Mouse (Mus musculus) telencephalon, adult 2 months (tissue): ENCODE results near the gene Gm49378.

Experiments used
- DNase-seq: peaks from one replicate; pipeline ENCODE4 v3.0.0-alpha.2; 2011; ENCODE audit warnings: low read depth, low spot score

Gene Gm49378

GRCm38 (mm10) chr14:55590748-55591330 is 46.9 kb downstream of the Gm49378 start, which contains the start of gene Psme2:
TSS of gene Psme2 (minus strand) at chr14:55591113.
- DNase-seq = peak; percentile 97

GRCm38 (mm10) chr14:55589771-55590448 is 47.8 kb downstream of the Gm49378 start:
- DNase-seq = no peak

- no peak for DNase-seq
Observed at GRCm38 (mm10) chr14:55589271-55589670, 48.4 kb downstream of the Gm49378 start.

- no peak for DNase-seq
Observed at GRCm38 (mm10) chr14:55586149-55586548, 51.5 kb downstream of the Gm49378 start.

- DNase-seq = no peak
Observed at GRCm38 (mm10) chr14:55585566-55585960, 52.1 kb downstream of the Gm49378 start.

- DNase-seq = peak; percentile 65
Observed at GRCm38 (mm10) chr14:55584702-55585565, 52.8 kb downstream of the Gm49378 start, which contains the start of gene Emc9. TSS of gene Emc9 (minus strand) at chr14:55585302.

GRCm38 (mm10) chr14:55584303-55584701 is 53.4 kb downstream of the Gm49378 start:
- no peak for DNase-seq

- DNase-seq = no peak
Observed at GRCm38 (mm10) chr14:55581981-55582681, 55.6 kb downstream of the Gm49378 start.

GRCm38 (mm10) chr14:55580731-55581130 is 57.0 kb downstream of the Gm49378 start:
- DNase-seq = no peak

- DNase-seq = no peak
Observed at GRCm38 (mm10) chr14:55579511-55580496, 57.9 kb downstream of the Gm49378 start.
